Mouse (Mus musculus) heart, adult 2 months (tissue): ENCODE data around the gene Cdkn2aip. TPM values are rescaled to one million over a fixed set of nuclear protein-coding genes. Genes with fewer than 3 reads are reported as not detected.

Experiments
- DNase-seq, 2 experiments: peaks; one replicate each; pipeline ENCODE4 v3.0.0; 2021
- H3K27ac ChIP-seq: fragments of 200-600 bp; 2 replicates; pipeline ENCODE4 v1.8.1; 2022
- H3K27me3 ChIP-seq: fragments of 200-500 bp; 2 replicates; pipeline ENCODE4 v1.6.1; 2012; ENCODE audit warnings: mild to moderate bottlenecking, low read length, inconsistent platforms, mixed read lengths; ENCODE audit not compliant: control insufficient read depth, insufficient read depth
- H3K36me3 ChIP-seq: fragments of 200-500 bp; 2 replicates; pipeline ENCODE4 v1.6.1; 2012; ENCODE audit warnings: low read length, inconsistent platforms; ENCODE audit not compliant: control insufficient read depth, insufficient read depth
- H3K4me1 ChIP-seq: fragments of 200-500 bp; 2 replicates; pipeline ENCODE4 v1.6.1; 2011; ENCODE audit warnings: low read length; ENCODE audit not compliant: control insufficient read depth, insufficient read depth
- H3K4me3 ChIP-seq: fragments of 200-600 bp; 2 replicates; pipeline ENCODE4 v1.8.1; 2022
- H3K79me2 ChIP-seq: fragments of 200-500 bp; replicated peaks from 2 replicates; pipeline ENCODE4 v1.6.1; 2012; ENCODE audit warnings: mild to moderate bottlenecking, inconsistent platforms, low read length, moderate library complexity, mixed read lengths; ENCODE audit not compliant: control insufficient read depth, insufficient read depth
- H3K9ac ChIP-seq: fragments of 200-500 bp; 2 replicates; pipeline ENCODE4 v1.6.1; 2012; ENCODE audit warnings: low read depth, mild to moderate bottlenecking, control low read depth, inconsistent platforms, low read length, mixed read lengths
- CTCF ChIP-seq: fragments of 200-600 bp; IDR thresholded peaks from 2 replicates; pipeline ENCODE4 v1.8.1; 2022; ENCODE audit warnings: antibody characterized with exemption, mild to moderate bottlenecking, moderate library complexity
- EP300 ChIP-seq: fragments of 200-500 bp; IDR thresholded peaks from 2 replicates; pipeline ENCODE4 v1.6.1; 2011; ENCODE audit warnings: low read depth, low read length, control low read depth; ENCODE audit not compliant: insufficient read depth
- POLR2A ChIP-seq: fragments of 200-500 bp; IDR thresholded peaks from 2 replicates; pipeline ENCODE4 v1.6.1; 2011; ENCODE audit warnings: mild to moderate bottlenecking, low read depth, low read length, control low read depth; ENCODE audit not compliant: insufficient read depth
- WGBS: fragments of 180-500 bp; shearing (Covaris S2); methylation state at CpG from one replicate; pipeline ENCODE4 v1.1.7; 2018; 5-methylcytosine and 5-hydroxymethylcytosine counted together
- intact Hi-C: fragments of 180-260 bp; cut with DNase I; formaldehyde crosslinking; loops from one replicate; pipeline ENCODE4 v1.15.1; 2025
- polyA plus RNA-seq: library from polyadenylated mRNA; depleted of rRNA; stranded (reverse); fragments of >200 nt; gene quantifications from 2 replicates; pipeline ENCODE4 v1.2.3, GENCODE M21; 2012
- total RNA-seq, 2 experiments: library from RNA; stranded (reverse); gene quantifications; 2 replicates each; pipeline ENCODE4 v1.2.3; 2021

Cdkn2aip gene
- total and polyA plus RNA-seq, 3 experiments: 3.2 to 8.5 (median 7.9) TPM

GRCm38 (mm10) chr8:47693119-47693518 lies 20.6 kb downstream of the Cdkn2aip start:
- peak; percentile 63 to 82 for DNase-seq
- Histone ChIP-seq H3K36me3 (no peaks in the 10 kb centered on the region), H3K4me3 (no peak overlapping the region), H3K27me3 (no peaks in the 10 kb centered on the region), H3K27ac (no peak overlapping the region), H3K9ac (no peak overlapping the region), H3K79me2 (no peaks in the 10 kb centered on the region), H3K4me1 (peaks cover 2% of the 10 kb centered on the region; the same call in 1 of the 2 replicates)
- intact Hi-C loops: loop anchor here (1.0 to 10.0 kb wide), 5 partner anchors 17 to 677 kb away; partner anchors contain the start of genes Rwdd4a and Trappc11
- TF ChIP-seq EP300 (peak; percentile 34; the same call in 1 of the 2 replicates), CTCF (peak; percentile 94), POLR2A (no peak)
- 4% methylated on average over 2 of the region's 2 CpGs for WGBS

- TF ChIP-seq POLR2A (no peak), EP300 (no peak)
- Histone ChIP-seq H3K36me3 (no peaks in the 10 kb centered on the region), H3K9ac (no peak overlapping the region), H3K27me3 (no peaks in the 10 kb centered on the region), H3K27ac (no peak overlapping the region), H3K4me3 (no peak overlapping the region), H3K4me1 (peaks cover 2% of the 10 kb centered on the region; the same call in 1 of the 2 replicates), H3K79me2 (no peaks in the 10 kb centered on the region)
- intact Hi-C loops: loop anchor here (5.0 to 10.0 kb wide), 3 partner anchors 140 to 307 kb away; partner anchors contain the start of genes Rwdd4a and Trappc11
- 88% methylated on average over 10 of the region's 10 CpGs for WGBS
- DNase-seq: no peak
Observed at GRCm38 (mm10) chr8:47691831-47692230, 21.9 kb downstream of the Cdkn2aip start.

DNA sequence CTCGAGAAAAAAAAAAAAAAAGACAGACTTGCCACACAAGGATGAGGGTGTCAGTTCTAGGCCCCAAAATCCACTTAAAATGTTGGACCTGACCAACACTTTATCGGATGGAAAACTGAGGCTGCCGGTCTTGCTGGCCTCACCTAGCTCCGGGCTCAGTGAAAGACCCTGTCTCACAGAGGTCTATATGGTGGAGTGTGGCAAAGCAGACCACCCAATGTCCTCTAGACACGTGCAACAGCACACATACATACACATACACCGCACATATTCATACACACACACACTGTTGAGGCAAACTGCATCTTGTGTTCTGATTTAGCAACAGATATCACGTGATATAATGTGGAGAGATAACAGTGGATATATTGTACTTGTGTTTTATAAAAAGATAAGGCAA lies 22.4 kb downstream of the Cdkn2aip start:
- Histone ChIP-seq H3K36me3 (no peaks in the 10 kb centered on the region), H3K27me3 (no peaks in the 10 kb centered on the region), H3K79me2 (no peaks in the 10 kb centered on the region), H3K27ac (no peak overlapping the region; the same call in 1 of the 2 replicates), H3K9ac (no peak overlapping the region), H3K4me1 (peaks cover 2% of the 10 kb centered on the region; the same call in 1 of the 2 replicates), H3K4me3 (no peak overlapping the region)
- TF ChIP-seq CTCF (no peak), POLR2A (no peak), EP300 (no peak)
- intact Hi-C loops: loop anchor here (5.0 to 10.0 kb wide), 3 partner anchors 139 to 307 kb away; partner anchors contain the start of genes Rwdd4a and Trappc11
- WGBS: 75% methylated on average over 7 of the region's 7 CpGs
- DNase-seq: no peak

DNA sequence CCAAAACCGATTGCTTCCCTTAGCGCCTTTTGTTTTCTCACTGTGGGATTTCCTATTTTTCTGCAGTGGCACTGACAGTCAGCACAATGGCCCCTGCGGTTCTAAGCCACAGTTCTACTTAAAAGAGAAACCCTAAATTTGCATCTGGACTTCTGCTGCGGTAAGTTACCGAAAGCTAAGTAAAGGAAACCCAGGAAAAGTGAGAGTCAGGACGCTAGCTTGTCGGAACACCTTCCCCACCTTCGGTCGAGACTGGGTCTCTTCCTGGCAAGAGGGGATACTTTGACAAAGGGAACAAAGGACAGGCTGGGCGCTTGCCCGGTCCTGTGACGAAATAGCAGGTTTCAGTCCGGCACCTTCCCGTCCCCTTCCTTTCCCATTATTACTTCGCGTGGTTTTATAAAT lies 23.1 kb downstream of the Cdkn2aip start:
- H3K9ac ChIP-seq: peak overlapping the region; percentile 40
- no peaks in the 10 kb centered on the region for H3K79me2 ChIP-seq
- 5% methylated on average over 16 of the region's 16 CpGs for WGBS
- peaks cover 2% of the 10 kb centered on the region; the same call in 1 of the 2 replicates for H3K4me1 ChIP-seq
- H3K4me3 ChIP-seq: peak overlapping the region; percentile 31
- DNase-seq: peak; percentile 52 to 54
- intact Hi-C loops: loop anchor here (5.0 to 10.0 kb wide), 3 partner anchors 138 to 306 kb away; partner anchors contain the start of genes Rwdd4a and Trappc11
- H3K36me3 ChIP-seq: no peaks in the 10 kb centered on the region
- H3K27me3 ChIP-seq: no peaks in the 10 kb centered on the region
- no peak for TF ChIP-seq CTCF
- H3K27ac ChIP-seq: peak overlapping the region; percentile 65

GRCm38 (mm10) chr8:47689704-47690326 lies 23.9 kb downstream of the Cdkn2aip start:
- peak in 1 of 2 experiments; percentile 16 for DNase-seq
- WGBS: 64% methylated on average over 12 of the region's 12 CpGs
- H3K9ac ChIP-seq: no peak overlapping the region
- no peaks in the 10 kb centered on the region for H3K79me2 ChIP-seq
- H3K4me1 ChIP-seq: peaks cover 2% of the 10 kb centered on the region; the same call in 1 of the 2 replicates
- no peak overlapping the region for H3K27ac ChIP-seq
- peak; percentile 60 for TF ChIP-seq CTCF
- no peak for TF ChIP-seq EP300
- H3K36me3 ChIP-seq: no peaks in the 10 kb centered on the region
- no peak overlapping the region for H3K4me3 ChIP-seq
- H3K27me3 ChIP-seq: no peaks in the 10 kb centered on the region
- intact Hi-C loops: loop anchor here (5.0 to 10.0 kb wide), 3 partner anchors 138 to 305 kb away; partner anchors contain the start of genes Rwdd4a and Trappc11

DNA sequence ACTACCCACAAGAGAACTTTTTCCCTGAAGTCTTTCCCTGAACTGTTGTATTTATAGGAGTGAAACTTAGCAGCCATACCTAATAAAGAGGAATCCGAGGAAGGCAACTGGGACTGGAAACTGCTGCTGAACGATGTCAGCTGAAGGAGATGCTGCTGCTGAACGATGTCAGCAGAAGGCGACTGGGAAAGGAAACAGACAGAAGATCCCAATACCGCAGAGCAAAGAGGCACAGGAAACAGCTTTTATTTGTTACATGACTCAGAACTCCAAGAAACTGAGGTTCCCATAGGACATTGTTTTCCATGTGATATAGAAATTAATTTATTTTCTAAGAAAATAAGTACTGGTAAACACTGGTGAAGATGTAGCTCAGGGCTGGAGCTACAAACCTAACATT lies 29.3 kb downstream of the Cdkn2aip start:
- no peaks in the 10 kb centered on the region for H3K27me3 ChIP-seq
- H3K9ac ChIP-seq: no peak overlapping the region
- TF ChIP-seq POLR2A (no peak), EP300 (no peak), CTCF (no peak)
- H3K27ac ChIP-seq: no peak overlapping the region
- no peaks in the 10 kb centered on the region for H3K4me1 ChIP-seq
- intact Hi-C loops: no loop called here
- H3K36me3 ChIP-seq: no peaks in the 10 kb centered on the region
- no peak overlapping the region for H3K4me3 ChIP-seq
- DNase-seq: no peak
- 21% methylated on average over 5 of the region's 5 CpGs for WGBS
- H3K79me2 ChIP-seq: no peaks in the 10 kb centered on the region
